Mouse (Mus musculus) lung, postnatal 14 days (tissue): ENCODE measurements at regions not wholly inside any gene's neighbourhood (a gene's known extent, or its start where the extent isn't known, plus 50 kb on each side); places are given as distances from the start of the nearest gene placed in this dataset.
"Not testable (repeated sequence)": the region's sequence is repeated elsewhere in the genome, so short reads cannot be mapped to it uniquely, and the experiment has no call there.

Experiments
- DNase-seq: peaks from one replicate; pipeline ENCODE4 v3.0.0; 2021

- no peak for DNase-seq
Measured at GRCm38 (mm10) chr17:4890131-4890530, 104.0 kb upstream of the Arid1b start.

DNA sequence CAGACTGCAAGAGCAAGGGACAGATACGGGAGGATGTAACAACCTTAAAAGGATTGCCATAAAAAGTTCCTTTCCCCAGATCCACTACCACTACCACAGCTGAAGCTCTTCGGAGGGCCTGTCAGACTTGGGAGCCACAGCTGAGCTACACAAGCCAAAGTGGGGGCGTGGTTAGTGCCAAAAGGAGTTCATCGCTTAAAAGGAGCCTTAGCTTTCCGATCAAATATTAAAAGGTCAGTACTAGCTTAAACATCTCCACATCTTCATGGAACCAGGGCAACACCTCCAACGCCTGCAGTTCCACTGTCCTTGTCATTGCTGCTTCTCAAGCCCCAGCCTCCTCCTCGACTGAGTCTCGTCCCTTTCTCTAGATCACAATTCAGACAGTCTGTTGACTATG, 102.6 kb upstream of the Arid1b start:
- no peak for DNase-seq

DNA sequence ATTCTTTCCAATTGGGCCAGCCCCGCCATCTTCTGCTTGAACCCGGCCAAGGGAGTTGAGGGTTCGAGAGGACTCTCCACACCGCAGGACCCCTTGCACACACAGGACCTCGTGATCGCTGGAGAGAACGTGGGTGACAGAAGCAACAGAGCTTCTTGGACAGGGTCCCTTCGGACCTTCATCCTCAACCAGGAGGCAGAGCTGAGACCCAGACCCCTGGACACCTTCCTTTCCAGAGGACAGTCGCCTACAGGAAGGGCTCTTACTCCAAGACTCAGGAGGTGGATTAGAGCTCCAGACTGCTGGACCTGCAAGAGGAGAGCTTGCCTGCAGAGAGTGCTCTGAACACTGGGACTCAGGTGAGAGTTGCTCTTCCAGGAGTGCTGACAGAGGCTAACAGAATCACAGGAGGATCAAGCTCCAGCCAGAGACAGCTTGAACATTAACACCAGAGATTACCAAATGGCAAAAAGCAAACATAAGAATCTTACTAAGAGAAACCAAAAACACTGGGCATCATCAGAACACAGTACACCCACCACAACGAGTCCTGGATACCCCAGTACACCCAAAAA, 99.3 kb upstream of the Arid1b start:
- not testable (repeated sequence) for DNase-seq

DNA sequence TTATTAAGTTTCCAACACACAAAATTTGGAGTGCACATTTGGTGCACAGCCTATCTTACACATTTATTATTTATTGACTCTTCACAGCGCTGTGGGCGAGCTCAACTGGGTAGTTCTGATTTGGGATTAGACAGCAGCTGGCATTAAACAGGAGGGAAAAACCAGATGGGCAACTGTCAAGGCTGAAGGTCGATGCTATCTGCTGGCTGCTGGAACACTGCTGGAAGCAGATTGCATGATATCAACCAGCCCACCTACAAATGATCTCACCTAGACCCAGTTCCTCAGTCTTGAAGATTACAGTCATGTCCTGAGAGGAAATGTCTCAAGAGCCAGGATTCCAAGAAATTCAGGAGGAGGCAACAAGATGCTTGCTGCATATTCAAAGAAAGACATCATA, 91.0 kb upstream of the Arid1b start:
- DNase-seq, result no peak

DNA sequence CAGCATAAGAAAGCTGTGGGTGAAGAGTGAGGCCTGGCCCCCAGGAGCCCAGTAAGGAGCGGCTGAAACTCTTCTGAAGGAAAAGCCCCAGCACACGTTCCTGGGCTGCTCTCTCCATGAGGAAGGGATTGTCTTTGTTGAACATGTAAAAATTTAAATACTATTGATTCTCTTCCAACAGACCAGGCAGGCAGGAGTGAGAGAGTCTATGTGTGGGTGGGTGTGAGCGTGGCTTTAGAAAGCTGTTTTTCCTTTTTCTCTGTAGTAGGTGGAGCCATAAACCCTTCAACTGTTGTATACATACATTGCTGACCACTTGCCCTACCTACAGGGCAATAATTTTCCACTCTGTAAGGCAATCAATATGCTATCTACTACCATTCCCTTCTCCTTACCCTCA, 87.6 kb upstream of the Arid1b start:
- no peak for DNase-seq

DNA sequence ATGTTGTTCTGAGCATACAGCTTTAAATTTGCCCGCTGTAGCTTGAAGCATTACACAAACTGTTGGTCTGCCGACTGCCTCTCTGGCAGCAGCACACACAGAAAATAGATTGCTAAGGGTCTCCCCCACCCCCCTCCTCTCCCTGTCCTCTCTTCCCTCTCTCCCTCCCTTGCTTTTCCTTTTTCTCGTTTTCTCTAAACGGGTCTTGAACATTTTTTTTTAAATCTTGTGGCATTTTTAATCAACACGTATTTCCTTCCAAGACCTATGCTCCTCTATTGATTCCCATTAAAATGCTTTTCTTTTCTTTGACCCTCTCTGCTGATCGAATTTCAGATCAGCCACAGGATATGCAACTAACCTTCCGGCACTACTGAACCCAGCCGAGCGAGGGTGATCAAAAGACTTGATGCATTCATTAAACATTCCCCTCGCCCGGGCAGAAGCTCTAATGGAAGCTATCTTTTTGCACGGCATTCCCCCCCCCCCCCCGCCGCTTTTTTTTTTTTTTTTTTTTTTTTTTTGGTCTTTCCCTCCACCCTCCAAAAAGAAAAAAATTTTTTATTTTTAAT, 86.9 kb upstream of the Arid1b start:
- DNase-seq, result peak; percentile 37

GRCm38 (mm10) chr17:4907841-4908571, 86.1 kb upstream of the Arid1b start:
- DNase-seq, result peak; percentile 94

DNA sequence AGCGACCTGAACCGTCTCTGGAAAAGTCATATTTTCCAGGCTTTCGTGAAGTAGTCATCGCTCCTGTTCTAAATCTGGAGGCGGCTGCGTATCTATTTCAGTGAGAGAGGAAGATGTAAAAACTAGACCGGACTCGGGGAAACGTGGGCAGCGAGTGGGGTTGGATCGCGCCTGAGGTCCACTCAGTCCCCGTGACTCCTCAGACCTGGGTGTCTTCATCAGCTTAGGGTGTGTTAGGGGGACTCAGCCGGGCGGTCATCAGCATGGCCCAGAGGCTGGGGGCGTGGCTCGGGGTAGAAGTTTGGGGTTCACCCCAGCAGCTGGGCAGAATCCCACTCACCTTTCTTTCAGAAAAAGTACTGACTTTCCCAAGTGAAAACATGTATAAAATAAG, 85.6 kb upstream of the Arid1b start:
- no peak for DNase-seq

GRCm38 (mm10) chr17:4910182-4910581, 84.0 kb upstream of the Arid1b start:
- no peak for DNase-seq

DNA sequence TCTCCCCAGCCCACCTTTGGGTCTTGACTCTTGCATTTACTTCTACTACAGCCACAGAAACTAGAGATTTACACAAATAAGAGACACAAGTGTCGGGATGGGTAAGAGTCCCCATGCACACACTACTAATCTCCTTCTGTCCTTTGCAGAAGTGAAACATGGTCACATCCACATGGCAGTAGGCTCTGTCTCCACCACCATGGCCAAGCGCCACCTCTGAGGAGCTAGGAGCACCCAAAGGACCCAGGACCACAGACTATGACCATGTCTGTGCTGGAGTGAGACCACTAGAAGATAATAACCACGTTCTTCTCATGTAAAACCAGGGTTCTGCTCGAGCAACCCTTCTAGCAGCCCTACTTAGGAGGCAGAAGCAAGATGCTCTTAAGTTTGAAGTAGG, 81.1 kb upstream of the Arid1b start:
- no peak for DNase-seq

GRCm38 (mm10) chr17:4919866-4920495, 74.2 kb upstream of the Arid1b start:
- DNase-seq, result no peak

- no peak for DNase-seq
Measured at GRCm38 (mm10) chr17:4921121-4921520, 73.0 kb upstream of the Arid1b start.

DNA sequence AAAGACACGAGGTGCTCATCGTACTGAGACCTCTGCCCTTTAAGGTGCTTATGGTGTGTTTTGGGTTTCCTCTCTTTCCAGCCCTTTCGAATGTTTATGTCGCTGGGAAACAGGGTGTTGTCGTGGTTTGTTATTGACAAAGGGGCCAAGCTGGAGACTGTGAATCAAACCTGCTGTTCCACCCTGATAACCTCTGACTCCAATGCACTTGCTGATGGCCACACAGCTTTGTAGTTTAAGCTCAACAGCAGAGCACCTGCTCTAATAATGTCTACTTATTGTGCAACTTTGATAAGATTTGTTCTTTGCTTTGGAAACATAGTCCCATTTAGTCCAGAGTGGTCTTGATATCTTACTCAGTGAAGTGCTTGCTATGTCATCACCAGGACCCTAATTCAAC, 65.5 kb upstream of the Arid1b start:
- no peak for DNase-seq

DNA sequence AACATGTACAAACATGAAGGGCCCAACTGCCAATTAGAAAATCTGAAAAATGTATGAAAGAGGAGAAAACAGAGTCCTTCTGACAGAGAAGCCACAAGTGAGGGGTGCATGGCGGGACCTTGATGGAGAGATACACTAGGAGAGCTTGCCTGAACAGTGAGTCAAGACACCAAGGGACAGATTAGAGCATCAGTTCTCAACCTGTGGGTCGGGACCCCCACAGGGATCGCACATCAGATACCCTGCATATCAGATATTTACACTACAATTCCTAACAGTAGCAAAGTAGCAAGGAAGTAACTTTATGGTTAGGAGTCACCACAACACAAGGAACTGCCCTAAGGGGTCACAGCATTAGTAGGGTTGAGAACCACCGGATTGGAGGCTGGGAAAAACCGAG, 58.9 kb upstream of the Arid1b start:
- DNase-seq, result no peak

DNA sequence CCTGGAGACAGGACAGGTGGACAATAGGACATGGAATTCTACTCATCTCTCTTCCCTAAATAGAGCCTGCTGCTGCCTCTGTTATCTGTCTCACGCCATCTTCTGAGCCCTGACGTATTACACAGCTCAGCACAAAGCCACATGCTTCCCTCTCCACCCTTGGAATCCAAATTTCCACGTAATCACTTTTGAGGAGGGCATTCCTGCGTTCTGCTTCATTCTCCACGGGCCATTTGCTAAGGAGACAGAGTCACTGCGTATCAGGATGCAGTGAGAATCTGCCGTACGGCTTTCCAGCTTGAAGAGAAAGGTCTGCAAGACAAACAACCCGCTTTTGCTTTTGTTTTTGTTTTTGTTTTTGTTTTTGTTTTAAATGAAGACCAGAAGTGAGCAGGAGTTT, 53.5 kb upstream of the Arid1b start:
- no peak for DNase-seq

DNA sequence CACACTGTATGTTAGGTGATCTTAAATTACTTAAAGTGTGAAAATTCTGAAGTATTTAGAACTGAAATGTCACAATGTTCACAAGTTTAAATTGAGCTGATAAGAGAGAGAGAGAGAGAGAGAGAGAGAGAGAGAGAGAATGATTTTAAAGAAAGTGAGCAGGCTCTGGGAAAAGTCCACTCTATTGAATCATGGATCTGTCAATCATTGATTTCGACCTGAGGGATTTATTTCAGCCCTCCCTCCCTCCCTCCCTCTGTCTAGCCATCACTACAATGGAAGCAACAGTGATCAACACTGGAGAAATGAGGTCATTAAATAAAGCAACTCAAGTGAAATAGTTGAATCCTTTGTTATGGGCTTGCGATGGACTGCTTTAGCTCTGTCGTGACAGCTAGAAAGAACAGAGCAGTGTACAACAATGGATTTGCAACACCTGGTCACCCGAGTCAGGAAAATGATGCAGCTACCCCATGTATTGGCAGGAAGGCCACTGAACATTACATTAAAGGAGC, 52.8 kb upstream of the Arid1b start:
- DNase-seq, result no peak

GRCm38 (mm10) chr17:4942868-4943267, 51.3 kb upstream of the Arid1b start:
- no peak for DNase-seq
